Mouse (Mus musculus) heart, postnatal 4 days (tissue): ENCODE measurements around the gene Prkar2a. TPM values are rescaled to one million over a fixed set of nuclear protein-coding genes. Genes with fewer than 3 reads are reported as not detected.

Experiments used
- DNase-seq: peaks from one replicate; pipeline ENCODE4 v3.0.0; 2021
- microRNA-seq, 2 experiments: library from miRNA; unstranded; fragments of <30 nt; microRNA quantifications; one replicate each; pipeline ENCODE4 v1.2.0; 2021 to 2022
- total RNA-seq, 2 experiments: library from RNA; stranded (reverse); gene quantifications; 2 replicates each; pipeline ENCODE4 v1.2.3; 2021

Prkar2a gene
- total RNA-seq, 2 experiments from 2014 or later = 74.0 to 79.7 TPM

DNA sequence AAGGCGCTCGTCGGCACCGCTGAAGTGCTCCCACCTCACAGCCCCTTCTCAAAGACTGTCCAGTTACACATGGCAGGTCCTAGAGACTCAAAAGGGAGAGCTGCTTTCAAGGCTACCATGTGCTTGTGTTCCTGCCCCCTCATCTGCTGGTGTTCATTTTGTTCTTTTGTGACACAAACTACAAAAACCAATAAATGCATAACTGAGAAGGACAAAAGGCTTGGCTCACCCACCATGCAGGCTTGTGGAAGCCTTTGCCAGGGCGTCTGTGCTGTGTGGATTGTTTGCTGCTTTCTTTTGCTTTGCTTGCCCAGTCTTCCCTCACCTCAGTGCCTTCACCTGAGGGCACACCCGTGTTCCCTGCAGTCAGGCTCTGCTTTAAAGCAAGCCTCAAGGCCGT is 108.4 kb downstream of the Prkar2a start:
- no peak for DNase-seq

DNA sequence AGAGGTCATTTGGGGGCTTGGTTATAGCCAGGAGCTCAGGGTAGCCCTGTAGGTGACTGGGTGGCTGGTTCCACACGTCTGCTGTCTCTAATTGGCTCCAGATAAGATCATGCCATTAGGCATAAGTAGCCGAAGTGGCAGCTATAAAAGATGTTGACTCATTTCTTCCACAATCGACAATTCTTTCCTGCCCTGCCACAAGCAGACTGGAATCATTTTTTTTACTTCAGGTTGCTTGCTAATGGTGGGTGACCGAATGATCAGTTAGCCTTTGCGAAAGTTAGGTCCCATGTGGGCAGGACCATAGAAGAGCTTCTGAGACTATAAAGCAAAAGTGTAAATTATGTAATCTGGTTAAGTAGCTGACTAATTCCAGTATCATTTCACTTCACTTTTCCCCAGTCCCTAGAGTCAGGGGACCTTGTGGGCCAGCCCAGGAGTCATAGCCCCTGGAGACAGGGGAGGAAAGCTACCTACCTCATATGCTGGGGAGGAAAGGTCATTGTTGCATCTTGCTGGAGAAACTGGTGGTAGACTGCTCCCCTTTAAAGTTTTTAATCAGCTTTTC is 109.5 kb downstream of the Prkar2a start:
- DNase-seq = no peak

DNA sequence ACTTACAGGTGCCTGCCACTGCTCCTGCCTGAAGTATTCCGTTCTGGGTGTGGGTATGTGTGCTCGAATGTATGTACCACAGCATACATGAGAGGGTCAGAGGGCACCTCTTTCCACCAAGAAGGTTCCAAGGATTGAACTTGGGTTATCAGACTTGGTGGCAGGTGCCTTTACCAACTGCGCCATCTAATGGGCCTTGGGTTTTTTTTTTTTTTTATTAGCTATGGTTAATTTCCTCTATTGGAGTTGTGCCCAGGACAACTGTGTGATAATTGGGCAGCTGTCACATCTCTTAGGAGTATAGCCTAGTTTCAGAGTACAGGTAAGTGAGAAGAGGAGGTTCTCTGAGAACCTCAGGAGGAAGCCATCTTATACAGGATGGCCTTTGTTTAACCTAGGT is 110.5 kb downstream of the Prkar2a start:
- DNase-seq = no peak

Small RNA genes lying within 50 kb of the gene (microRNA-seq; reads per million reads assigned to microRNA genes)
- gene Gm26298 = 0 reads per million in 2 experiments

Other genes with a start within 250 kb of the Prkar2a start
- gene Ccdc71, start 228.8 kb upstream of the Prkar2a start, total RNA-seq = 10 to 100 TPM; 27.0 to 28.4 TPM
- gene Klhdc8b, start 227.7 kb upstream of the Prkar2a start, total RNA-seq = 10 to 100 TPM; 43.9 to 45.6 TPM
- 100 to 1,000 TPM; 217 to 229 TPM for gene Lamb2, start 209.6 kb upstream of the Prkar2a start, total RNA-seq
- gene Usp19, start 198.7 kb upstream of the Prkar2a start, total RNA-seq = 100 to 1,000 TPM; 108 to 109 TPM
- gene Qars, start 181.6 kb upstream of the Prkar2a start, total RNA-seq = 10 to 100 TPM; 75.7 to 83.6 TPM
- 10 to 100 TPM; 93.5 to 94.0 TPM for gene Qrich1, start 172.5 kb upstream of the Prkar2a start, total RNA-seq
- gene Impdh2, start 129.0 kb upstream of the Prkar2a start, total RNA-seq = 10 to 100 TPM; 77.5 to 79.6 TPM
- gene Ndufaf3, start 121.9 kb upstream of the Prkar2a start, total RNA-seq = 10 to 100 TPM; 57.0 to 64.2 TPM
- 10 to 100 TPM; 20.6 to 21.6 TPM for gene Dalrd3, start 119.4 kb upstream of the Prkar2a start, total RNA-seq
- 10 to 100 TPM; 36.6 to 40.0 TPM for gene Wdr6, start 110.6 kb upstream of the Prkar2a start, total RNA-seq
- 10 to 100 TPM; 13.2 to 13.4 TPM for gene P4htm, start 91.6 kb upstream of the Prkar2a start, total RNA-seq
- 10 to 100 TPM; 60.7 to 76.7 TPM for gene Arih2, start 39.9 kb upstream of the Prkar2a start, total RNA-seq
- 100 to 1,000 TPM; 206 to 213 TPM for gene Slc25a20, start 27.2 kb upstream of the Prkar2a start, total RNA-seq
- 10 to 100 TPM; 43.7 to 48.5 TPM for gene Ip6k2, start 94.5 kb downstream of the Prkar2a start, total RNA-seq
- gene Nckipsd, start 119.1 kb downstream of the Prkar2a start, total RNA-seq = 1 to 10 TPM; 8.1 to 8.2 TPM
- under 1 TPM; 0.07 TPM for gene Celsr3, start 137.0 kb downstream of the Prkar2a start, total RNA-seq
- gene Slc26a6, start 164.0 kb downstream of the Prkar2a start, total RNA-seq = 10 to 100 TPM in 1 of 2 experiments, 1 to 10 TPM in 1; 8.4 to 10.1 TPM
- gene Tmem89, start 225.3 kb downstream of the Prkar2a start, total RNA-seq = not detected
- gene Uqcrc1, start 247.3 kb downstream of the Prkar2a start, total RNA-seq = 1,000 to 10,000 TPM; 1,397 to 1,461 TPM